Mouse (Mus musculus) kidney, adult 10 weeks (tissue): ENCODE measurements around the gene Mgat4a. TPM values are rescaled to one million over a fixed set of nuclear protein-coding genes. Genes with fewer than 3 reads are reported as not detected.

Experiments used
- polyA plus RNA-seq: library from polyadenylated mRNA; stranded (reverse); fragments of 350-450 nt; fragmentation: Illumina TruSeq; extraction: RNeasy Lipid Tissue Mini Kit (QIAGEN cat#74804); gene quantifications from one replicate; pipeline ENCODE4 v1.2.3, GENCODE M21; 2014; ENCODE audit warnings: low read depth, low replicate concordance

Gene Mgat4a
- polyA plus RNA-seq: 77.2 TPM

DNA sequence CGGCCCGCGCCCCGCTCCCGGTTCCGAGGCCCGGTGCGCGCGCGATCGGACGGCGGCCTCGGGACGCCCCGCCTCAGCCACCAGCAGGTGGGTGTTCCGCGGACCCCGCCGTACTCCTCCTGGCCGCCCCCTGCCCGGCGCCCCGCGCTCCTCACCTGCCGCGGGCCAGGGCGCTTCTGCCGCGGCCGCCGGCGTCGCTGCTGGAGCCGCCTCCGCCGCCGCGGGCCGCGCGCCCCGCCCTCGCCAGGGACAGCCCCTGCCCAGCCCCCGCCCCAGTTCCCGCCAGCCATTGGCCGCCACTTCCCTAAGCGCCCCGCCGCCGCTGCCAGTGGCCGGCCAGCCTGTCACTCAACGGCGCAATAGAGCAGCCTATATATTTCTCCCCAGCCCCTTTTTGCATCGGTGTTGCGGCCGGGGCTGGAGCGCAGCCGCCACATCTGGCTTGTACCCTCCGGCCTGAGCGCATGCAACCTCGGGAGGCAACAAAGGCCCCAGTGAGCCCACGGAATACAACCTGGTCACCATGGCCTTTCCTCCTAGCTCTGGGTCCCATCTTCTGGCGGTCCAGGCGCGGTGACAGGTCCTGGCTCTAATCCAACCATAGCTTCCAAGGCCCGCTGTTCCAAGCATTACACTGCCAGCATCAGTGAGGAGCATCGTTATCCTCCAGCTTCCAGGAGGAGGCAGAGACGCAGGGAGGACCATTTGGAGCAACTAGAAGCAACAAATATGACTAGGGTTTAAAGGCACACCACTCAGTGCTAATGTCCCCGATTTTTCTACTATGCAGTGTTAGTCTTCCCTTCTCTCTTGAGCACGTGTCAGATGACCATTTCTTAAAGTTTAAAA is at the start of gene Mgat4a:
Mgat4a (minus strand) TSS at position 207 of the 849 bp plus-strand sequence.

DNA sequence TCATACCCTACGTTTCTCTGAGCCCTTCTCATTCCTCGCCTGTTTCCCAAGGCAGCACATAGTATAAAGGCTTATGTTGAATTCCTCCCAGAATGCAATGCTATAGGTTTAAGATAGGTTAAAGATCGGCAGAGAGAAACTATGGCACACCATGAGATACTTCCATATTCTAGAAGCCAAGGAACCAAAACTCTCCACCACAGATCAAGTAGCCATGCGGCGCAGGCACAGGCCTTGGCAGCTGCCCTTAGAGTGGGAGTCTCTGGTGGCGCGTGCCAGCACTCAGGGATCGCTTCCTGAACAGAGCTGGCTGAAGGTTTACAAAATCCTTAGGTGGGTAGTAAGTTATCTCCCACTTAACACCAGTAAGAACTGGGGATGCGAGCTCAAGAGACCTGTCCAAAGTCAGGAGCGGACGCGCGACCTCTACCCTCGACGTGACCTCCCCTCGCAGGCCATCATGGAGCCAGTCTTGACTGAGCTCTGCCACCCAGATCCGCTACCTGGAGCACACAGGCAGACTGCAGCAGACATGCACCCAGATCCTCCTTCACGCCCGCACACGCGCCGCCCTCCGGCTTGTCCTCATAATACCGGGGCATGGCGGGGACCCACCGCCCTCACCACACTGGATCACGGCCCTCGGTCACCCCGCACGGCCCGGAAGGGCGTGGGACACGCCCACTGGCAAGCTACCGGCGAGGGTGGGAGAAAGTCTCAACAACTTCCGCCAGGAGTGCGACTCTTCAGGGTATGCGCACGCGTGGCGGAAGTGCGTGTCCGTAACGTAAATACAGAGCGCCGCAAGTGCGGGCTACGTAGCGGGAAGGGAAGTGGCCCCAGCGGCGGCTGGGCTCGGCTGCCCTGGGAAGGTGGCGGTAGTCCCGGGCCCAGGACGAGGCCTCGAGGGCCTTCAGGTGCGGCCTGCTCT is 111.2 kb downstream of the Mgat4a start, which contains the start of the genes Coa5 and Unc50:
Coa5 (minus strand) TSS at position 738 of the 931 bp plus-strand sequence.
Unc50 (plus strand) TSS at position 774 of the 931 bp plus-strand sequence.

Other genes with a start within 250 kb of the Mgat4a start
- 4.4 TPM for gene Inpp4a, start 241.2 kb downstream of the Mgat4a start, polyA plus RNA-seq
- 171 TPM for gene Coa5, start 110.9 kb downstream of the Mgat4a start, polyA plus RNA-seq
- 64.9 TPM for gene Unc50, start 110.9 kb downstream of the Mgat4a start, polyA plus RNA-seq
- gene 2010300C02Rik, start 179.1 kb upstream of the Mgat4a start, polyA plus RNA-seq: not detected